Mouse (Mus musculus) MEL (cell line): ENCODE measurements around the gene Ptprk.

ENCODE experiments used
- CTCF ChIP-seq, 3 experiments: IDR thresholded peaks in 2 of 3; conservative IDR thresholded peaks in 1 of 3; 2 replicates each; pipeline ENCODE4 v1.5.1; 2011 to 2012; ENCODE audit warnings: low read length in 3 of 3, low read depth in 2 of 3, mild to moderate bottlenecking in 2 of 3, improper control_type of control experiment in 1 of 3, inconsistent platforms in 1 of 3, mixed read lengths in 1 of 3, moderate library complexity in 1 of 3; ENCODE audit not compliant: control insufficient read depth in 1 of 3, insufficient read depth in 1 of 3, poor library complexity in 1 of 3, severe bottlenecking in 1 of 3
- HCFC1 ChIP-seq: IDR thresholded peaks from 2 replicates; pipeline ENCODE4 v1.6.1; 2012; ENCODE audit warnings: low read depth, mild to moderate bottlenecking, inconsistent platforms, low read length, improper control_type of control experiment, moderate library complexity
- MAFK ChIP-seq: IDR thresholded peaks from 2 replicates; pipeline ENCODE4 v1.6.1; 2011; ENCODE audit warnings: low read depth, mild to moderate bottlenecking, low read length, improper control_type of control experiment, borderline replicate concordance
- POLR2A ChIP-seq, 2 experiments: IDR thresholded peaks; 2 replicates each; pipeline ENCODE4 v1.6.1; 2011 to 2012; ENCODE audit warnings: low read length in 2 of 2, mild to moderate bottlenecking in 2 of 2, control low read depth in 1 of 2, improper control_type of control experiment in 1 of 2, low read depth in 1 of 2, moderate library complexity in 1 of 2; ENCODE audit not compliant: control insufficient read depth in 1 of 2, insufficient read depth in 1 of 2, poor library complexity in 1 of 2
- SMC3 ChIP-seq: IDR thresholded peaks from 2 replicates; pipeline ENCODE4 v1.6.1; 2011; ENCODE audit warnings: low read depth, low read length, improper control_type of control experiment
- ZMIZ1 ChIP-seq: IDR thresholded peaks from 2 replicates; pipeline ENCODE4 v1.6.1; 2012; ENCODE audit warnings: low read depth, mild to moderate bottlenecking, inconsistent platforms, low read length, improper control_type of control experiment, moderate library complexity
- ZNF384 ChIP-seq: IDR thresholded peaks from 2 replicates; pipeline ENCODE4 v1.6.1; 2012; ENCODE audit warnings: low read depth, mild to moderate bottlenecking, inconsistent platforms, low read length, improper control_type of control experiment

- TF ChIP-seq CTCF (IDR thresholded peaks at IDR 0.05 in 2 of 3, conservative IDR thresholded peaks at IDR 0.05 in 1 of 3; ENCODE audit: control insufficient read depth in 1 of 3, insufficient read depth in 1 of 3, low read depth in 2 of 3, low read length in 3 of 3, poor library complexity in 1 of 3, severe bottlenecking in 1 of 3), result no peak
- TF ChIP-seq MAFK, result no peak
- no peak for TF ChIP-seq POLR2A (IDR thresholded peaks at IDR 0.05; ENCODE audit: control insufficient read depth in 1 of 2, insufficient read depth in 1 of 2, low read depth in 1 of 2, low read length in 2 of 2, poor library complexity in 1 of 2)
- TF ChIP-seq ZMIZ1, result no peak
- TF ChIP-seq SMC3, result no peak
- no peak for TF ChIP-seq ZNF384
- TF ChIP-seq HCFC1, result no peak
These were observed 153.1 kb downstream of the Ptprk start for GRCm38 (mm10) chr10:28227732-28228131.
